Mouse (Mus musculus) activated CD4-positive, CD25-positive, alpha-beta regulatory T cell, adult 9 weeks (primary cell): Measurements from ENCODE around the gene Hdlbp. TPM values are rescaled to one million over a fixed set of nuclear protein-coding genes. Genes with fewer than 3 reads are reported as not detected.

Source experiments
- polyA plus RNA-seq: library from polyadenylated mRNA; unstranded; fragments of 100-300 nt; shearing (Covaris generic); gene quantifications from one replicate; pipeline ENCODE4 v1.2.1, GENCODE M21; 2017

Gene Hdlbp
- 77.3 TPM for polyA plus RNA-seq

DNA sequence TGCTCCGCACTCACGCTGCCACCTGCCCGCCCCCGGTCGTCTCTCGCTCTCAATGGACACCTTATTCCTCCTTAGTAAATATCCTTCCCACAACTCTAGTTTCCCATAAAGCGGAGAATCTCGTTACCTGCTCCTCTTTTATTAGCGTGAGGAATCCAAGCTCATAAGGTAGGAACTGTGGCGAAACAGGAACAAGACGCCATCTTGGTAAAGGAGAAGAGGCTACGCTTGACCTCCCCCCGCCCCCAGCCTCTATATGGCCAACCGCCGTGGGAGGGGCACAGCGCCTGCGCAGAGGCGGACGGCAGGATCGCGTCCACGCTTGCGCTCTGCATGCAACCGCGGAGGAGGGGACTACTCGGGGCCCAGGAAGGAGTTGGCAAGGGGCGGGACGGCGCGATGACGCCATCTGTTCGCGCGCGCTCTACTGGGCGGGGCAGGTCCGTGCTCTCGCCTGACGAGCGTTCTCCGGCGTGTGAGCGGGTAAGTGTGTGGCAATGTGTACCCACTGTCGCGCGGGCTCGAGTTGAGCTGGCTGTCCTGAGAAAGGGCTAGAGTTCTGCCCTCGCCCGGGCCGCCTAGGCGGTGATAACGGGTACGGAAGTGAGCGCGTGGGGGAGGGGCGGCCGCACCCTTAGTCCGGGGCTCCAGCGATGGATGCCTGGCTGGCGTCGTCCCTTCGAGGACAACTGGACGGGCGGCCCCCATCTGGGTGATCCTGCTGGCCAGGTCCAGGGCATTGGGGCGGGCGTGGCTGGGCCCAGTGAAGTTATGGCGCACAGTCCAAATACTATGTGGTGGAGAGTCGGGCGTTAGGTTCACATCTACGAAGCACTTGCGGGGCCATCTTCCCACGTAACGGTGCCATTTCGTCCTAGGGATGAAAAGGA, at the start of gene Hdlbp:
Hdlbp (minus strand) TSS at position 230 of the 890 bp plus-strand sequence.

DNA sequence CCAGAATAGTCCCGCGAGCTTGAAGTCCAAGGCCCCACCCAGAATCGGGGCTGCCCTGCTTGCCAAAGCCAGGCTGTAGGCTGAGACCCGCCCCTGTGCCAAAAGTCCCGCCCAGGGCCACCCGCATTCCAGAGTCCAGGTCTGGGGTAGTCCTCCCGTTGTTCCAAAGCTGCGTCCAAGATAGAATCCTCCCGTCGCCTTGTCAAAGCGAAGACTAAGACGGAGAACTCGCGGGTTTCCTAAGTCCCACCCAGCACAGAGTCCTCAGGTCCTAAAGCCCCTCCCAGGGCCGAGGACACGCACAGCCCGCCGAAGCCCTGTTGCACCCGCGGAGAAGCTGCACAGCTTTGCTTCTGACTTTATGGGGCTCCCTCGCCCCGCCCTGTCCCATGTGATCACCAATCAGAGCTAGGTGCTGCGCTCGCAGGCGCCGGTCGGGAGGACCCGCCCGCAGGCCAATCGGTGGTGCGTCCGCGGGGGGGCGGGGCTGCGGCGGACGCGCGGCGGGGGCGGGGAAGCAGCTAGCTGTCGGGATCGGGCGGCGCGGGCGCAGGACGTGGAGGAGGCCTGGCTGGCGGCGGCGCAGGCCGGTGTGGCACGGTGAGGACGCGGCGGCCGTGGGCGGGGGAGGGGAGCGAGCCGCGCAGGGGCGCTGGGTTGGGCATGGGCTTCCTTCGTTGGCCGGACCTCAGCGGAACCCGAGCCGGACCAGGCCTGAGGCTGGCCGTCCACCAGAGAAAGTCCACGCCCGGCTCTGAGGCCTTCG, 33.2 kb upstream of the Hdlbp start, which contains the start of gene Farp2:
Farp2 (plus strand) TSS at position 495 of the 766 bp plus-strand sequence.

DNA sequence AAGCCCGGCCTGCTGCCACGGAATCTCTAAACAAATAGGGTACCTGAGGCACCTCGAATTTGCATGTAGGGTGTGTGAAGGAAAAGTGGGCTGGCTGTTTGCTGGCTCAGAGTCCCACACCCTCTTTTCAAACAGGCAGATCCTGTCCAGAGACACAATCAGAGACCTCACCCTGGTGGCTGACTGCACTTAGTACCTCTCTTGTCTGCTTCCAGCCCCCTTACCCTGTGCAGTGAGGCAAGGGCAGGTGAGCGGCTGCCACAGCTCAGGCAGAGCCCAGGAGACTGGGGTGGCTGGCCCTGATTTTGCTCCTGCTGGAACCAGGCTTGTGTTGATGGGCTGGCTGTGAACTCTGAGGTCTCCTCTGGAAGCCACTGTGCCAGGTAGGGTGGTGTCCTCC, 105.0 kb downstream of the Hdlbp start, which contains the start of gene Ano7:
Ano7 (plus strand) TSS at position 266 of the 400 bp plus-strand sequence.

Other genes with a start within 250 kb of the Hdlbp start
- gene Sned1, start 243.0 kb downstream of the Hdlbp start, polyA plus RNA-seq: 0.23 TPM
- gene Mterf4, start 172.9 kb downstream of the Hdlbp start, polyA plus RNA-seq: 25.8 TPM
- 61.3 TPM for gene Ppp1r7, start 136.0 kb downstream of the Hdlbp start, polyA plus RNA-seq
- 1.6 TPM for gene Pask, start 135.3 kb downstream of the Hdlbp start, polyA plus RNA-seq
- gene Ano7, start 104.9 kb downstream of the Hdlbp start, polyA plus RNA-seq: 0.62 TPM
- 1.3 TPM for gene Farp2, start 33.3 kb upstream of the Hdlbp start, polyA plus RNA-seq
- gene Stk25, start 179.8 kb upstream of the Hdlbp start, polyA plus RNA-seq: 137 TPM
- not detected for gene Bok, start 206.8 kb upstream of the Hdlbp start, polyA plus RNA-seq